Mouse (Mus musculus): ENCODE measurements around the gene Bhlha9. TPM values are rescaled to one million over a fixed set of nuclear protein-coding genes. Genes with fewer than 3 reads are reported as not detected.
"Not testable (repeated sequence)": the region's sequence is repeated elsewhere in the genome, so short reads cannot be mapped to it uniquely, and the experiment has no call there.

The Bhlha9 gene
- total RNA-seq, 2 experiments from 2014 or later = not detected

GRCm38 (mm10) chr11:76661790-76662468 is 10.3 kb upstream of the Bhlha9 start:
- DNase-seq (ENCODE audit: low spot score in 2 of 2) = no peak

DNA sequence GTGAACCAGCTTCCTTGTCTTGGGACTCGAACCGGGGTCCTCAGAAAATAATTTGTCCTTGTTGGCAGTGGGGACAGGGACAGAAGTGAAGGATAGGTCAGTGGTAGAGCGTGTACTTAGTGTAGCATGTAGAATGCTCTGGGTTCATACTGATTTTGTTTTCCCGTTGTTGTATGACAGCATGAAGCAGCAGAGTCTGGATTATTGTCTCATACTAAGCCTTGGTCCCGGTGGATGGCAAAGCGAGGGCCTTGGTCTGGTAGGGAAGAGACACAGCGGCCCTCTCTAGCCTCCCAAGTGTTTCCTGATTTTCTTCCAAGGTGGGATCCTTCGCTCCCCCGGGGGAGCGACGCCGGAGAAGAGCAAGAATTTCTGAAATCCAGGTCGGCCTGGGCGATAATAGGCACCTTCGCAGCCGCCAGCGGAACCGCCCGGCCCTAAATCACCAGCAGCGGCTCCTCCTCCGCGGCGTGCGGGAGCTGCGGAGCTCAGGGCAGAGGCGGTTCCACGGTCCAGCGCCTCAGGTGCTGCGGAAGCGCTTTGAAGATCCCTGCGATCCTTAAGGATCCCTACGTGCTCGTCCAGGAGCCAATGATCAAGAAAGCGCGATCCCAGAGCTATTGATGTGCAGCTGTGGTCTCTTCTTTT is 6.1 kb upstream of the Bhlha9 start:
- no peak for DNase-seq (ENCODE audit: low spot score in 2 of 2)

GRCm38 (mm10) chr11:76667807-76668206 is 4.5 kb upstream of the Bhlha9 start:
- DNase-seq (ENCODE audit: low spot score in 2 of 2) = no peak

DNA sequence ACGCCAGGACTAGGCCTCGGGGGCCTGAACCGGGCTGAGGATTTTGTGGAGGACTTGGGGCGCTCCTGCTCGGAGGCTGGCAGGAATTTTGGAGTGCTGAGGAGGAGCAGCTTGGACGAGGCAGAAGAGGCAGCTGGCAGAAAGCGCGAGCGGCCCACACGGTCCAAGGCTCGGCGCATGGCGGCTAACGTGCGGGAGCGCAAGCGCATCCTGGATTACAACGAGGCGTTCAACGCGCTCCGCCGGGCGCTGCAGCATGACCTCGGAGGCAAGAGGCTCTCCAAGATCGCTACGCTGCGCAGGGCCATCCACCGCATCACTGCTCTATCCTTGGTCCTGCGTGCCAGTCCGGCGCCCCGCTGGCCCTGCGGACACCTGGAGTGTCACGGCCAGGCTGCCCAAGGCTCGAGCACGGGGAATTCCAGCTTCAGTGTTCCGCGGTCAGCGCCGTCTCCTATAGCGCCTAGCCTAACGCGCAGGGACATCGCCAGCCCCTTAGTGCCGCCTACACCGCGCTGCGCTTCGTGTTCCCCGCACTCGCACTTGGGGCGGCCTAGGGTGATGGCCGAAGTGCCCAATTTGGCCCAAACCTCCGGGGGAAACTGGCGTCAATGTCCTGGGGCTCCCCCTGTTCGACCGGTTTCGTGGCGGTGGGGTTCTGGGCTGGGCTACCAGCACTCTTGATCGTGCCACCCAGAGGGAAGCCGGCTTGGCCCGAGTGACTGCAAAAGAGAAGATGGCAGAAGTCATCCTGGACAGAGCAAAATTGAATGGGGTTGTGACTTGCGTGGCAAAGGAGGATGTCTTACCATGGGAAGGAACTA is 503 bp downstream of the Bhlha9 start:
- DNase-seq (ENCODE audit: low spot score in 2 of 2) = no peak

DNA sequence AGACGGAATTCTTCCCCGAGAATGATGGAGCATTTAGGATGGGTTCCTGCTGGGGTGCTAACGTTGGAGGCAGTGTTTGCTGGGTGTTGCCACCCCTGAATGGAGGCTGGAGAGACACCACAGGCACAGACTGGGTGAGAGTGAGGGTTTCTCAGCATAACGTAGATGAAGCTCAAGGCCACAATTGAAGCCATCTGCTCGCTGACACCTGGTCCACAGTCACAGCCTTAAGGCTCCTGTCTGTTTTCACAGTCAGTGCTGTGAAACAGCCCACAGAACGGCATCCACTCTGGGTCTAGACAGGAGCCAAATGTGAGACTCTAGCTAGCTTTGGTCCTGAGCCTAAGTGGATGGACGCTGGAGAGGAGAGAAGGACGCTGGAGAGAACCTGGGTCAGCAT is 1.9 kb downstream of the Bhlha9 start:
- no peak for DNase-seq (ENCODE audit: low spot score in 2 of 2)

GRCm38 (mm10) chr11:76674704-76675103 is 2.4 kb downstream of the Bhlha9 start:
- DNase-seq (ENCODE audit: low spot score in 2 of 2) = no peak

DNA sequence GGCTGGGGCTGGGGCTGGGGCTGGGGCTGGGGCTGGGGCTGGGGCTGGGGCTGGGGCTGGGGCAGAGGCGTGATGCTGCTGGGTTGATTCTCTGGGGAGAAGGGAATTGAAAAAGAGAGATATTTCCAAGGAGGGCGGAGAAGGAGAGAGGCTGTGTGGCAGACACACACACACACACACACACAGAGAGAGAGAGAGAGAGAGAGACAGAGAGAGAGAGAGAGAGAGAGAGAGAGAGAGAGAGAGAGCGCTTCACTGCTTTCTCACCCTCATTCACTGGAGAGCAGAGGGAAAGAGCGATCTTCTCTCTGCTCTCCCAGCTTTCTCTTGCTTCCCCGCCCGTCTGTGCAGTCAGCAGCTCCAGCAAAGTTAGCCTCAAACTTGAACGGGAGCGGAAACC is 7.2 kb downstream of the Bhlha9 start, which contains the start of gene Trarg1:
Trarg1 (plus strand) TSS at position 301 of the 400 bp plus-strand sequence.
- DNase-seq (ENCODE audit: low spot score in 2 of 2) = not testable (repeated sequence)

GRCm38 (mm10) chr11:76685604-76686003 is 13.3 kb downstream of the Bhlha9 start:
- no peak for DNase-seq (ENCODE audit: low spot score in 2 of 2)

GRCm38 (mm10) chr11:76692096-76692495 is 19.8 kb downstream of the Bhlha9 start:
- DNase-seq (ENCODE audit: low spot score in 2 of 2) = no peak

DNA sequence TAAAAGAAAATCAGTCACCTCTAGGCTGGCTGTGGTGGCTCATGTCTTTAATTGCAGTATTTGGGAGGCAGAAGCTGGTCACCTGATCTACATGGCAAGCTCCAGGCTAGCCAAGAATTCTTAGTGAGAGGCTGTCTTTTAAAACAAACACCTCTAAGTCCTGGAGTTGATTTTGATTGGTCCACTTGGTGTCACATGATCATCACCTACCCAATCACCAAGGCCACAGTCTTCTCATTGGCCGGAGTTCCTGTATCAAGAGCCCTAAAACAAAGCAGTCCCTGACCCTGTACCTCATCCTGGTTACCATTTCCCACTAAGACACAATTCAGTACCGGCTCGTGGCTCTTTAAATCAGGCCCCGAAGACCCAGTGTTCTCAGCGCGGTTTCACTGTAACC is 23.5 kb downstream of the Bhlha9 start:
- no peak for DNase-seq (ENCODE audit: low spot score in 2 of 2)

GRCm38 (mm10) chr11:76699626-76700025 is 27.4 kb downstream of the Bhlha9 start:
- DNase-seq (ENCODE audit: low spot score in 2 of 2) = no peak

DNA sequence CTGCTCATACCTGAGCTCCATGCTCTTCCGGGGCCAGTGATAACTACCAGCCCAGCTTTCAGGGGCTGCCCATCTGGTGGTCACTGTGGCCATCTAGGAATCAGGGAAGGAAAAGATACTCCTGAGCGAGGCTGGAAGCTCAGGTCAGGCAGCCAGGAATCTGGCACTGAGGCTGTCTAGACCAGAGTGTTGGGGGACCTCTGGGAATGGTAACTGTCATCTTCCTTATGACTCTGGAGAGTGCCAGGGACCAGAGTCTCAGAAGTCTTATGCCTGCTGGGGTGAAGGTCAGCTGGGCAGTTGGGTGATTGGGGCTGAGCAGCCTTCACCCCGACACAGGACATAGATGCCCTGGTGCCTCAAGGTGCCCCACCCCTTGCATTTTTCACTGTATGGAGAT is 35.4 kb downstream of the Bhlha9 start:
- no peak for DNase-seq (ENCODE audit: low spot score in 2 of 2)

- no peak for DNase-seq (ENCODE audit: low spot score in 2 of 2)
Measured at GRCm38 (mm10) chr11:76708066-76708465, 35.8 kb downstream of the Bhlha9 start.

- no peak for DNase-seq (ENCODE audit: low spot score in 2 of 2)
Measured at GRCm38 (mm10) chr11:76708881-76709280, 36.6 kb downstream of the Bhlha9 start.

DNA sequence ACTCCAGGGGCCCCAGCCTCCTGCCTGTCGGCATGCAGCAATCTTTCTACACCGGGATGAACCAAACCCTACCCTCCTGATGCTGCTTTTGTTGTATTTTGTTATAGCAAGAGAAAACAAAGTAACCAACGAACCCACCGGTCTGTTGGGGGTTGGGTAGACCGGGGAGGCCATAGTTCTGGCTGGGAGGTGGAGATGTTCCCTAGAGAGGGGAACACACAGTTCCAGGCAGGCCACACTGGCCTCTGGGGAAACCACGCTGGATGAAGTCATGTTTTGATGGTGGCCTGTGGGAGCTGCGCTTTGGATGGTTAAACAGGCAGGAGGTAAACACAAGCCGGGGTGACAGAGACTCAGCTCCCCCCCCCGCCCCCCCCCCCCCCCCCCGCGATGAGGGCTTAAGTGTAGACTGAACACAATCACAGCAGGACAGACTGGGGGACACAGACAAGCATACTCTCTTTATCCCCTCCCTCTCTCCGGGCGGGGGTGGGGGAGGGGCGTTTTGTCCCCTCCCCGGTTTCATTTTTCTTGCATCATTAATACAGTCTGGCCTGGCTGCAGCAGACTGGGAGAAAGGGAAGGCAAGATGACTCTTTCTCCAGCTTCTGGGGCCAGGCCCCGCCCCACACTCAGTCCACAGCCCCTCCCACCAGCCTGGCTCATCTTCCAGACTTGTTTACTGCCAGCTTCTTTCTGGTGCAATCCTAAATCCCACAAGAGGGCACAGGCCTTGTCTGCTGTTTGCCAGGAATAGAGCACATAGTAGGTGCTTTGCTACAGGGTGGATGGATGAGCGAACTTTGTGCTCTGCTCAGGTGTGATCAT is 37.6 kb downstream of the Bhlha9 start:
- DNase-seq (ENCODE audit: low spot score in 2 of 2) = peak in 1 of 2 experiments; percentile 32

DNA sequence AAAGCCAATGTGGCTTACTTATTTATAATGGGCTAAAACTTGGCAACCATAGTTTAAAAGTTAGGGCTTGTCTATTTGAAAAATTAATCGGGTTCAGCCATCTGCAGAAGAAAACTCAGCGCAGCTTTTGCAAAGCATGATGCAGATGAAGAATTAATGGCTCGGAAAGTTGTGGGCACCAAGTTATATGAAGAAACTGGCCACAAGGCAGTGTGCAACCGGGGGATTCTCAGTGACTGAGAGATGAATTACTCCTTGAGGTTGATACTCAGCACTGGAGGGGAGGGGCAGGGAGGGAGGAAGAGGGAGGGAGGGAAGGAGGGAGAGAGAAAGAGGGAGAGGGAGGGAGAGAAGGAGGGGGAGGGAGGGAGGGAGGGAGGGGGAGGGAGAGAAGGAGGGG is 44.7 kb downstream of the Bhlha9 start:
- DNase-seq (ENCODE audit: low spot score in 2 of 2) = no peak

Other genes with a start within 250 kb of the Bhlha9 start
- 10 to 100 TPM; 32.4 to 37.8 TPM for gene Abr, start 50.2 kb upstream of the Bhlha9 start, total RNA-seq (2021)
- 1 to 10 TPM; 3.3 to 8.7 TPM for gene Trarg1, start 7.3 kb downstream of the Bhlha9 start, total RNA-seq (2021)
- gene Gosr1, start 91.1 kb downstream of the Bhlha9 start, total RNA-seq (2021) = 10 to 100 TPM; 26.4 to 33.2 TPM
- 10 to 100 TPM; 63.3 to 66.3 TPM for gene Cpd, start 174.5 kb downstream of the Bhlha9 start, total RNA-seq (2021)
- under 1 TPM; 0.26 to 0.42 TPM for gene Tmigd1, start 229.7 kb downstream of the Bhlha9 start, total RNA-seq (2021)

Data from gastrocnemius, postnatal 4 days (tissue).